Mouse (Mus musculus) cerebellum, adult 9-10 months (tissue): ENCODE measurements around the gene Ero1l.

ENCODE experiments used
- DNase-seq: peaks from one replicate; pipeline ENCODE4 v3.0.0; 2022

Gene Ero1l

DNA sequence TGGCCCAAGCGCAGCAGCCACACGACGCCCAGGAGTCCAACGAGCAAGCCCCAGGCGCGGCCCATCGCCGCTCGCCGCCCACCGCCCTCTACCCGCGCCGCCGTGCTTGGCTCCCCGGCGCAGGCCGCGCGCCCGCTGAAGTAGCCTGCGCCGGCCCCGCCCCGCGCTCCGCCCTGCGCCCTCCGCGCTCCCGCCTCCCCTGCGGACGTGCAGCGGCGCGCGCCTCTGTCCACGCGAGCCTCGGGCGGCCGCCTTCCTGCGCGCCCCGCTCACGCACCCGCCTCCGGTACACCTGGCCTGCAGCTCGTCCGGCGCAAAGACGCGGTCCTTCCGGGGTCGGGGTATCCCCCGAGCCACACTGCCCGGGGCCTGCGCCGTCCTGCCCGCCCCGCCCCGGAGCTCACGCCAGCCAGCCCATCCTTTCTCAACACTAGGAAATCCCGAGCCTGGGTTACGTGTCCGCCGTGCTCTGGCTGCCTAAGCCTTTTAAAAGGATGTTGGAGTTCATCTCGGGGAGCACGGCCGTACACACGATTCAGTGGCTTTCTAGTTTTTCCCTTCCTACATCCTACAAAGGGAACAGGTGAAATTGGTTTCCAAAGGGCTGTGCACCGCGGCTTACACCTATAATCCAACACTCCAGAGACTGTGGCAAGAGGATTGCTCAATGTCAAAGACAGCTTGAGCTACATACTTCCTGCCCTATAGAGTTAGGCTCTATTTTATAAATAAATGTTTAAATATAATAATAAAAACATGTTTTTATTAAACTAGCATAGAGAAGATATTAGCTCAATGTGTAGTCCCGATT, at the start of gene Ero1l:
Ero1l (minus strand) TSS at position 346 of the 811 bp plus-strand sequence.
- DNase-seq = peak; percentile 80

DNA sequence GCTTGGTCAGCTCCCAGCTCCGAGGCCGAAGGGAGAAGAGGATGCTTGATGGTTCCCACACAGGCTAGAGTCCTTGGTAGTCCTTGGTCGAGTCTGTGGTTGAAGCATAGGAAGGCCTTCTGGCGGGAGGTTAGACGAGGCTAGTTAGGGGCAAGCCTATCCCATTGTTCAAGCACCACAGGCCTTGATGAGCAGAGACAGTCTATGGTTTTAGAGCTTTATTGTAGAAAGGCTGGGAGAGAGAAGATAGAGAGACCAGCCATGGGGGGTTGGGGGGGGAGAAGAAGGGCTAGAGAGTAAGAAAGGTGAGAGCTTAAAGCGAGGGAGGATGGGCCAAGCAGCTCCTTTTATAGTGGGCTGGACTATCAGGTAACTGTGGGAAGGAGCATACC, 46.6 kb upstream of the Ero1l start:
- no peak for DNase-seq

DNA sequence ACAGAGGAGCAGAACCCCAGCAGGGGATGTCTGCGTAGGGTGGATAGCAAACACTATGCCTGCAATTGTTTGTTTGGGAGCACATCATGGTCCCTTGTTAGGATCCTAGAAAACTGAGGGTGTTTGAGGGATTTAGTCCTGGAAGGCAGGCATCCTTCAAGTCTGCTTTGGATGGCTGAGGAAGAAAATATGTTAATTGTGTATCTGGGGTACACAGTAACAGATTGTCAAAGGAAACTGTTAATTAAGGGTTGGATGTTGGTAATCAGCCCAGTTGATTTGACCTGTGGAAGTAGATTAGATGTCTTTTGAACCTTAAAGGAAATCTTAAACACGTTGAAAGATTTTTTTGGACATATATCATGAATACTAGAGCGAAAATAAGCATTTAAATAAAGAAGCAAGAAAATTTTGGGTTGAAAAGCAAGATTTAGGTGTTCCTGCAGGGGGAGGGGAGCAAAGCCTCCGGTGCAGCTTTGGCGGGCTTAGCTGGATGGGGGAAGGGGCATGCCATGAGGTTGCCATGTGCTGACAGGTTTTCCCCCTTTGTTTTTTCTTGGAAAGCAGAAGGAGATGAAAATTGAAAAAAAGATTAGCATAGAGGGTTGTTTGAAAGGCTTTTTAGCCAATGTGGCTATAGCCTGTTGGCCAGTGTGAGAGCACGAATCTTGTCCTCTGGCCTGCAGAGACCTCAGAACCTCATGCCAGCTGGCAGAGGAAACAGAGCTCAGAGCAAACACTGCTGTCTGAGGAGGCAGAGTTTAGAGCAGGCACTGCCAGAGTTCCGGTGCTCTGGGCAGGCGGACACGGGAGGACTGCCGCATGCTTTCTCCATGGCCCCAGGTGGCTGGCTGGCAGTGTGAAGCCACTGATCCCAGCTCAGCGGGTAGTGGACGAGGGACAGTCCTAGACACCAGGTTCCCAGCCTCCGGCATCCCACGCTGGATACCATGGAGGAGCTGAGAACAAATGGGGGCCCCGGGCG, 45.9 kb upstream of the Ero1l start:
- DNase-seq = peak; percentile 78

DNA sequence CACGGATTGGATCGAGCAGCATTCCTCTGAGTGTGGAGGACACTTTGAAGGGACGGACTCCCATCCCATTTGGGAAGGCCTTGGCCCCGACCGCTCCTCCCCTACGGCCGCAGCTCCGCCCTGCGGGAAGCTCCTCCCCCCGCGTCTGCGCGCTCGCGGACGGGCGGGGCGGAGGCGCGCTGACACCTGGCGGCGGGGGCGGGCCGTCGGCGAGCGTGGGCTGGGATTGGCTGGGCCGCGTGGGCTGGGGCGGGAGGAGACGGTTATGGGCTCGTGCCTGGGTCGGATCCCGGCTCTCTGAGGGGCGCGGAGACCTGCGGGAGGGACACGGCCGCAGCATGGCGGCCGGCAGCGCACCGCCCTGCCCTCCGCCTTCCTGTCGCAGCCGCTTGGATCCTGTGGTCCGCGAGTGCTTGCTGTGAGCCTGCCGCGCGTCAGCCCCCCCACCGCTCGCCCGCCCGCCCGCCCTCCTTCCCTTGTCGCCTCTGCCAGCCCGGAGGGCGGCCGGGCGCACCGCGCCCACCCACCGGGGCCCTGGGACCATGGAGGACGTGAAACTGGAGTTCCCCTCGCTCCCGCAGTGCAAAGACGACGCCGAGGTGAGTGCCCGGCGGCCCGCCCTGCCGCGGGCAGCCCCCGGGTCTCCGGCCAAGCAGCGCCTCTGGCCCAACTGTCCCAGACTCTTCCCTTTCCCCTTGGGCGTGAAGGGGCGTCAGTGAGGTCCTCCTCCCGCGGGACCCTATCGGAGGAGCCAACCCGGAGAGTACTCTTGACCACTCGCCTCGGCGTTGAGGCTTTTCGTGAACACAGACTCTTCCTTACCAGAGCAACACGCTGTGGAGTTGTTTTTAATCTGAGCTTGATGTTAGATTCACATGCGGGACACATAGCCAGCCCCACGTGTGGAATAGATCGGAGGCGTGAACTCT, 32.6 kb upstream of the Ero1l start, which contains the start of gene Styx:
Styx (plus strand) TSS at position 163 of the 929 bp plus-strand sequence.
- peak; percentile 94 for DNase-seq

DNA sequence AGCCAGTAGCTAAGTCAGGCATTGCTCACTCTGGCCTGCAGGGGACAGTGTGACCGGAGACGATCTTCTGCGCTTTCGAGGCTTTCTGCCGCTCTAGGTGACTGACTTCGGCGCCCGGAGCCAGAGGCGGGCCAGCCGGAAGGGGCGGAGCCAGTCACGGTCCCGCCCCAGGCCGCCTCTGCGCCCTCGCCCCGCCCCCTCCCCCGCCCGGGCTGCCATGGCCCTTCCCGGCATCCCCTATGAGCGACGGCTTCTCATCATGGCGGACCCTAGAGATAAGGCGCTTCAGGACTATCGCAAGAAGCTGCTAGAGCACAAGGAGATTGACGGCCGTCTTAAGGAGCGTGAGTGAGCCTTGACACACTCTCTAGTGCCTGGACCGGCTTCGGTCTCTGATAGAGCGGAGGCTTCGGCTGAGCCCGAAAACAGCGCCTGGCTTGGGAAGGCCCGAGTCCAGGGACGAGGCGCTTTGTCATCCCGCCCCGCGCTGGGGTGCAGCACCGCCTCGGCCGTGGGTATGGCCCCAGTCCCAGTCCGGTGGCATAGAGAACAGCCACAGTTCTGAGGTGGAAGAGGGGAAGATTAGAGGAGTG, 11.1 kb upstream of the Ero1l start, which contains the start of gene Psmc6:
Psmc6 (plus strand) TSS at position 200 of the 593 bp plus-strand sequence.
- peak; percentile 94 for DNase-seq

DNA sequence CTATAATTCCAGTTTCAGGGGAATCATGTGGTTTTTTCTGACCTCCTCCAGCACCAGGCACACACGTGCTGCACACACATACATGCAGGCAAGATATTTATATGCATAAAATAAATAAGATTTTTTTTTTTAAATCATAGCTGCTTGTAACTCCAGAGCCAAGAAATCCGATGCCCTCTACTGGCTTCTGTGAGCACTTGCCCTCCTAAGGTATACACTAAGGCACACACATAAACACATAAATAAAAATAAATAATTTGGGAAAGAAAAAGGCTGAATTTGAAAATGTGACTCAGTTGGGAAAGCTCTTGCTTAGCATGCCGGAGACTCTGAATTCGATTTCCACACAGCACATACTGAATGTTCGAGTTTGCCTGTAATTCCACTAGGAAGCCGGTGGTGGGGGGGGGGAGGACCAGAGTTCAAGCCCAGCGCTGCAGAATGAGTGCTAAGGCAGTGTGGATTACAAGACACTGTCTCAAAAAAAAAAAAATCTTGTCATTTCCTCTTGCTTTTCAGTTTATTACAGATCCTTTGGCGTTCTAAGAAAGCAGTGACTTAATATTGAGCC, 10.5 kb upstream of the Ero1l start:
- DNase-seq = no peak

DNA sequence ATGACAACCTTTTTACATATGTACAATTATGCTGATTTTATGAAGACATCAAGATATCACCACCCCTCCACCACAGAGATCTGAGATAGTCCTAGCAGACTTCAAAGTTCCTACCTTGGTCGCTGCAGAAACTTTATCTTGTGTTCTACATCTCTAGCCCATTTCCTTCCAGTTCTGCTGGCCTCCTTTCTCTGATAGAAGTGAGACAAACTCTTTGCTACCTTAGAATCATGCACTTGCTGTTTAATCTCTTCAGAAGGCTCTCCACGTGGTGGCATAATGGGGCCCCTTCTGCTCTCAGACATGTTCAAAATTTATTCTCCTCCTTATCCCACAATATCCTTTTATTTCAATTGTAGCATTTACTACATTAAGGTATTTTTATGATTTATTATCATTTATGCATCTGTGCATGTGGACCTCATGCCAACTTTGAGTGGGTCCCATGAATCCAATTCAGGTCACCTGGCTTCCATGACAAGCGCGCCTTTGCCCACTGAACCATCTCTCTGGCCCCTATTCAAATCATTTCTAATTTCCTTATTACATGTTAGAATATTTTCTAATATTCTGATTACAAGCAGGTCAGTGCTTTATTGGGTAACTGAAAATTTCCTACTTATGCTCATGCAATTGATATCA, 9.6 kb upstream of the Ero1l start:
- DNase-seq = no peak

DNA sequence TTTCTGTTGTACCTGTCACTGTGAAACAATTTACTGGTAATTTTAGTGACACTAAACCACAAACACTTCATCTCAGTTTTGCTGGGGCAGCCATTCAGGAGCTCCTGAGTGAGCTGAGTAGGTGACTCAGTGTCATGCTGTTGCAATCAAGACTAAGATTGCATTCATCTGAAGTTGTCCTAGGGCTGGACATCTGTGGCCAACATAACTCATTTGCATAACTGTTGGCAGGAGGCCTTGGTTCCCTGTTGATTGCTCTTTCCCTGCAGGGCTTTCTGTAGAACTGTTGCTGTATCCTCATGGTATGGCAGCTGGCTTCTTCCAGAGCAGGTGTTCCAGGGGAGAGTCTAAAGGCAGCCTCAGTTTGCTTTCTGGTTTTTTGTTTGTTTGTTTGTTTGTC, 6.9 kb upstream of the Ero1l start:
- no peak for DNase-seq

DNA sequence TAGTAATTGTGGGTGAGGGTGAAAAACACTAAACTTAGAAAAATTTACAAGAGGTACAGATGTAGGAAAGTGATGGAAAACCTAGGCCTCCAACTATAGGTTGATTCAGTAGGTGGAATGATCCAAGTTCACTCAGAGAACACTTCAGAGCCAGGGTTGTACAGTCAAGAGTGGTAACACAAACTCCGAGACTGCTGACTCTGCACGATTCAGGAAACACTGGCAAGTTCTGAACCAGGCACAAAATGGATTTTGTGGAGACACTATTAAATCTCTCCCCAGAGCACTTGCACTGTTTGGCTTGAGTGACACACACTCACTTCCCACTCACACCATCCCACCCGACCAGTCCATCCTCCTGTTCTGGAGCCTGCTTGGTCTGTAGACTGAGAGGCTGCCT, 4.7 kb upstream of the Ero1l start:
- no peak for DNase-seq

DNA sequence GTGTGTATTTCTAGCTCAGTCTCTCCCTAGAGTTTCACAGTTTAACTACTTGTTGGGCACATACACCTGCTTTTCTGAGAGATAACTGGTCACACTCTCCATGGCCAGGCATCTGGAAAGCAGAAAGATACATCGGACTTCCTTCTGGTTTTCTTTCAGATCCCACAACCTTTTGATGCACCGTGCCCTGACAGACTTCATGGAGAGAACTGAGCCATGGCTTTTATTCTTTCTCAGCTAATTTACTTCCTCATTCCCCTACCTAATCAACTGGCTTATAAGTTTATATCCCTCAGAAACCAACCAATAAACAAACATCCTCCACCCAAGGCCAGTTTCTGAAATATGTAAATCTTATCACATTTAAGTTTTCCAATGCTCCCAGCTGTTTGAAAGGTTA, 3.9 kb upstream of the Ero1l start:
- no peak for DNase-seq

DNA sequence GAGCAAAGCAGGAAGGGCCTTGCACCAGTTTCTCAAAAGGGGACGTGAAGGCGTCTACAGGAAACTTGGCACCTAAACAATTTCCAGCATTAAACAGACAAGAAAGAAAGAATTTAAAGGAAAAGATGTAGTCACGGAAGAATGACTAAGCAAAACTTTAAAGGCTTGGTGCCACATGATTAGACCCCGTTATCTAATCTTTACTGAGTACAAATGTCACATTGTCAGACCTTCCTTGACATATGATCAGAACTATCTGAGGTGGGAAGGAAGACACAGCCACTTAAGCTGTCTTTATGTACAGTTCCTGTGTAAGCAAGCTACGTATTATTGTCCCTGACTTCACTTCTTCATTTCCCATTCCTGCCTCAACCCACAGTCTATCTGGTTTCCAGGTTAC, 3.1 kb upstream of the Ero1l start:
- no peak for DNase-seq

DNA sequence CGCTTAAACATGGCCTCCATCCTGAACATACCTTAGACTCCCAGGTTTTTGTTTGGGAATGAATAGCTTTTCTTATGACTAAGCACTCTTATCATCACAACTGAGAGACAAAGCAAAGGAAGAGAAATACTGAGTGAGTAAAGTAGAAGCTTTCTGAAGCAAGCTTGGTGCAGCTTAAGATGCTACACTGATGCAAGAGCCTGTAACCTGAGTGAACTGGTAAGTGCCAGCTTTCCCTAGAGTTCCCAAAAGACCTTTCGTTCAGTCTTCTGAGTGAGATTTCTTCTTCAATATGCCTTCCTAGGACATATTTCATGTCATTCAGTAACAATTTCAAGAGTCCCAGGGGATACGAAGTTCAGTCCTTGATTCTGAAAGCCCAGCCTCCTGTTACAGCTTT, 2.5 kb upstream of the Ero1l start:
- no peak for DNase-seq

DNA sequence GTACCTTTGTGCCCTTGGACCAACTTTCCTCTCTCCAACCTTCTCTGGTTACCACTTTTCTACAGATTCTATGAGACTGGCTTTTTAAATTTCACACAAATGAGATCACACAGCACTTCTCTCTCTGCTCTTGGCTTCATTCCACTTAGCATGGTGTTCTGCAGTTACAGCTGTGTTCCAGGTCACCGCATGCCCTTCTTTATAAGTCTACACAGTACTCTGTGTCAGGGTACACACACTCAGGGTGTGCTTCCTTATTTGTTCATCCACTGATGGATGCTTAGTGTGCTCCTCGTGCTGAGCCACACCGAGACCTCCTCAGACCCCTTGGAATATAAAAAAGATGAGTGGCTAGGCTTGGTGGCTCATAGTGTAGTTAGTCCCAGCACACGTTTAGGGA, 1.5 kb upstream of the Ero1l start:
- no peak for DNase-seq

DNA sequence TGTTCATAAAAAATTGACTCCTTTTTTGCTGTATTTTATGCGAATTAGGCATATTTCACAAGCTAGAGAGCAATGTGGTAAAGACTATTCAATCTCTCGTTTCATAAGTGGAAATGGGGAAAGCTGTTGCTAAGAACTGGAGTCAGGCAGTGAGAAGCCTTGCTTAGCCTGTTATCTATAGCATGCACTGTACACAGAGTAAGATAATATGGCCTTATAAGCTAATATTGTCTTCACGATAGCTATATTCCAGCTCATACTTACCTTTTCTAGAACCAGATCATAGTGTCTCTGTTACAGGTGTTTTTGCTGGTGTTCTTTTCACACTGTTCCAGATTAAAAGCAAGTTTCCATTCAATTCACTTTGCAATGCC, 653 bp upstream of the Ero1l start:
- DNase-seq = no peak

DNA sequence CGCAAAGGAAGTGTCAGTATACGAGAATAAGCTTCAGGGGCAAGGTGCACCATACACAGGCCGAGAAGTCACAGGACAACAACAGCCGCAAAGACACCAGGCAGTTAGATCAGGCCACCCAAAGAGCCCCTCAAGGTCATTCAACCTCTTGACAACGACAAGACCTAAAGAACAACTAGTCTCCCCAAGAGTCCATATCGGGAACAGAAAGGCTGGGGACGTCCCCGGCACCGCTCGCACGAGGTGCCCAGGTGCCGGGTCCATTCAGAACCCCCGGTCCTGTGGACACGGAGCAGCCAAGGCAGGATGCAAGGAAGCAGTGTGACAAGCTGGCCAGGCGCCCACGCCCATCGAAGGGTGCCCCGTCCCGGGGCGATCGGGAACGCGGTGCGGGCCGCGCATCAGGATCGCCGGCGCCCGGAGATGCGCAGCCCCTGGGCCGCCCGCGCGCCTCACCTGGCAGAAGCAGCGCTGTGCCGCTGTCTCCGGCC, 605 bp downstream of the Ero1l start:
- DNase-seq = peak; percentile 63

DNA sequence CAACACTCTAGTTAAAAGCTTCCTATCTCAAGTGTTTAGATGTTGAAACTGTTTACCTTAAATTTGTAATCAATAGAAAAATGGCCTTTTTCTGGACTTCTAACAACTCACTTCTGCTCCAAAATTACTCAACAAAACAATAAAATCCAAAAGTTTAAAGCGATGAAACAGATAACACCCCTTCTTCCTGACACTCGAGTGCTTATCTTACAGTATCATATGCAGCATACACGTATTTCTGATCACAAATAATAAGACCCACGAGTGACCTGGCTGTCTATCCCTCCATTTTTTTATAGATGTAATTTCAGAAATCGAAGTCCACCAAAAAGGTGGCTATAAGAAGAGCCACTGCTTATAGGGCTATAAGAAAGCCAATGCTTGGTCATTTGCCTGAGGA, 1.6 kb downstream of the Ero1l start:
- no peak for DNase-seq

DNA sequence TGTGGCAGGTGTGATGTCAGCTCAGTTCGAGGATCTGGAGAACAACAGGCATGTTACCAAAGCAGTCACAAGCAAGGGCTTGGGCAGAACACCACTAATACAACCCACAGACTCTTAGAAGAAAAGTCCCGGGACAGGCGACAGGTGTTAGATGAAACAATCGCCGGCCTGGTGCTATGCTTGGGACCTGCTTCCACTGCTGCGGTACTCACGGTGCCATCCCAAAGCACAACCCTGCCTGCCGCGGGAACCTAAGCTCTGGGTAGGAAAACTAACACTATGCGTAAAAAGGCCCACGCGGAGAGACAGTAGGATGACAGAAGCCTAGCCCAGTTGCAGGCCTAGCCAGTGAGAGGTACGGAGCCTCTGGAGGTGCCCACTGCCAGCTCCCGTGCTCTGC, 8.5 kb downstream of the Ero1l start:
- DNase-seq = no peak

DNA sequence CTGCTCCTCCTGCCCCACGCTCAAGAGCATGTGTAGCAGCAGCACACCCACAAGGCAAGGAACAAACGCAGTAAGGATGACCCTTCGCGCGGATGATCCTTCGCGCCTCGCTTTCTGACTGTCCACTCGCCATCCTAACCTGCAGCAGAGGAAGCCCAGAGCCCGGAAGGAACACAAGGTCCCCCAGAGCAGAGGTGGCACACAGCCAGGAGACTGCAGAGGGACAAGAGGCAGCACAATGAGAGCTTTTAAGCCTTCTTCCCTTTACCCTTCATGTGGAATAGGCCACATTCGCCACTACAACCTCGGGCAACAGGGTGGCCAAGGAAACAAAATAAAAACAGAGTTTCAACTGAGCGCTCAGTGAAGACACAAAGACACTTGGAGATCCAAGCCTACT, 8.9 kb downstream of the Ero1l start:
- DNase-seq = peak; percentile 38

DNA sequence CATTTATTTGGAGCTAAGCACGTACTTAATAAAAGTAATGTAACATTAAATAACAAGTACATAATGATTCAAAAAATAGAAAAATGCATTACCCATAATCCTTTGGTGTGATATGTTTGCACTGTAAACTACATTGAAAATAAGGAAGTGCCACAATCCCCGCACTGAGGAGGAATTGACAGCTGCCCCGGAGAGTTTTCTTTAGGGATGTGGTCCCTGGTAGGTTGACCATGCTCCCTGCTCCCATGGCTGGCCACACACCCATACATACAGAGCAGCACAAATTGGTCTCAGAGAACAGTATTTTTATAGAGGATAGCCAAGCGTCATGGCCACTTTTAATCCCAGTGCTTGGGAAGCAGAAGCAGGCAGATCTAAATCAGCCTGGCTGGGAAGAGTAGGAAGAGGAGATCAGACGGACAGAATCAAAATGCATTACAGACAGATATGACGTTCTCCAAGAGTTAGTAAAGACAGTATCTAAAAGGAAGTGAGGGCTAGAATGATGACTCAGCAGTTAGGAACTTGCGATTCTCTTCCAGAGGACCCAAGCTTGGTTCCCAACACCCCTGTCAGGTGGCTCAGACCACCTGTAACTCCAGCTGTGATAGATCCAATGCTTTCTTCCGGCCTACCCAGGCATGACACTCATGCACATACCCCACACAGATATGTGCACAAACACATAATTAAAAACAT, 10.8 kb downstream of the Ero1l start:
- no peak for DNase-seq

DNA sequence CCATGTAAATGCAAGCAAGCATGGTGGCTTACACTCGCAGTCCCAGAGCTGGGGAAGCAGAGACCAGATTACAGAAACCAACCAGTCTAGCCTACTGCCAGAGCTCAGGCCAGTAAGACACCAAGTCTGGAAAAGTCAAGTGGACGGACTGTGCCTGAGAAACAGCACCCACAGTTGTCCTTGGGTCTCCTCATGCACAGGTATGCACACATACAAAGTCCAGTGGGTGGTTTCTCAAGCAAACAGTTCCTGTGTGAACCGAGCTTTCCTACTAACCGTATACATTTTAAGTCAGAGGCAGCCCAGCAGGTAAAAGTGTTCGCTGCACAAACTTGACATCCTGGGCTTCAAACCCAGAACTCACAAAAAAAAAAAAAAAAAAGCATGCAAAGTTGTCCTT, 12.7 kb downstream of the Ero1l start:
- DNase-seq = no peak

DNA sequence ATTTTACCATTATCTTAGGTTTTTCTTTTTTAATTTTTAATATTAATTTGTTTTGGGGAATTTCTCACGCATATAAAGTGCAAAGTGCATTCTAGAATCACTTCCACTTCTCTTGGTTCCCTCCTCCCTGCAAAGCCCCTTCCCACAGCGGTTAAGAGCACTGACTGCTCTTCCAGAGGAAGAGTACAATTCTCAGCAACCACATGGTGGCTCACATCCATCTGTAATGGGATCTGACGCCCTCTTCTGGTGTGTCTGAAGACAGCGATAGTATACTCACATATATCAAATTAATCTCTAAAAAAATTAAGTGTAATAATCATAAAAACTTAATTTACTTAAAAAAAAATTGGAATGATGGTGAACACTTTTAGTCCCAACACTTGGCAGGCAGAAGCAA, 14.2 kb downstream of the Ero1l start:
- DNase-seq = no peak
